Mouse (Mus musculus) kidney, adult 2 months (tissue): ENCODE data around the gene Lgmn. TPM values are rescaled to one million over a fixed set of nuclear protein-coding genes. Genes with fewer than 3 reads are reported as not detected.

Source experiments
- DNase-seq: peaks from one replicate; pipeline ENCODE4 v3.0.0; 2021
- H3K27ac ChIP-seq: fragments of 200-500 bp; 2 replicates; pipeline ENCODE4 v1.5.1; 2012; ENCODE audit warnings: low read depth, low read length, control low read depth, inconsistent platforms; ENCODE audit not compliant: insufficient read depth
- H3K27me3 ChIP-seq: fragments of 200-500 bp; replicated peaks from 2 replicates; pipeline ENCODE4 v1.6.1; 2012; ENCODE audit warnings: mild to moderate bottlenecking, moderate library complexity, low read length, inconsistent platforms; ENCODE audit not compliant: control insufficient read depth, insufficient read depth
- H3K36me3 ChIP-seq: fragments of 200-500 bp; 2 replicates; pipeline ENCODE4 v1.6.1; 2012; ENCODE audit warnings: mild to moderate bottlenecking, moderate library complexity, low read length, inconsistent platforms; ENCODE audit not compliant: control insufficient read depth, insufficient read depth
- H3K4me1 ChIP-seq: fragments of 200-500 bp; 2 replicates; pipeline ENCODE4 v1.6.1; 2011; ENCODE audit warnings: low read length; ENCODE audit not compliant: control insufficient read depth, insufficient read depth
- H3K4me3 ChIP-seq: fragments of 200-500 bp; 2 replicates; pipeline ENCODE4 v1.5.1; 2011; ENCODE audit warnings: mild to moderate bottlenecking, low read depth, low read length, control low read depth; ENCODE audit not compliant: insufficient read depth
- CTCF ChIP-seq: fragments of 200-500 bp; conservative IDR thresholded peaks from 2 replicates; pipeline ENCODE4 v1.5.1; 2011; ENCODE audit warnings: low read depth, mild to moderate bottlenecking, control low read depth, low read length, moderate library complexity, mixed read lengths; ENCODE audit not compliant: insufficient read depth, insufficient read length
- POLR2A ChIP-seq: fragments of 200-500 bp; IDR thresholded peaks from one replicate; pipeline ENCODE4 v1.6.1; 2011; ENCODE audit warnings: low read depth, low read length, control low read depth
- WGBS: fragments of 180-500 bp; shearing (Covaris S2); methylation state at CpG from one replicate; pipeline ENCODE4 v1.1.7; 2018; 5-methylcytosine and 5-hydroxymethylcytosine counted together
- polyA plus RNA-seq: library from polyadenylated mRNA; depleted of rRNA; stranded (reverse); fragments of >200 nt; gene quantifications from 2 replicates; pipeline ENCODE4 v1.2.3, GENCODE M21; 2012

The Lgmn gene
- polyA plus RNA-seq, 1 experiment, result 1,163 TPM

- H3K27me3 ChIP-seq, result no peaks in the 10 kb centered on the region
- 82% methylated on average over 5 of the region's 5 CpGs for WGBS
- no peak for TF ChIP-seq CTCF
- no peak for TF ChIP-seq POLR2A
- H3K27ac ChIP-seq, result no peak overlapping the region
- no peak overlapping the region for H3K4me3 ChIP-seq
- DNase-seq, result no peak
- H3K36me3 ChIP-seq, result no peaks in the 10 kb centered on the region
- H3K4me1 ChIP-seq, result no peaks in the 10 kb centered on the region; the same call in 1 of the 2 replicates
Observed at GRCm38 (mm10) chr12:102443676-102444075, 4.1 kb upstream of the Lgmn start.

- Histone ChIP-seq H3K4me3 (no peak overlapping the region), H3K36me3 (no peaks in the 10 kb centered on the region), H3K27me3 (no peaks in the 10 kb centered on the region), H3K4me1 (no peaks in the 10 kb centered on the region; the same call in 1 of the 2 replicates), H3K27ac (no peak overlapping the region)
- 96% methylated on average over 15 of the region's 15 CpGs for WGBS
- no peak for TF ChIP-seq POLR2A
- TF ChIP-seq CTCF, result no peak
- DNase-seq, result no peak
Observed at GRCm38 (mm10) chr12:102442639-102443038, 3.0 kb upstream of the Lgmn start.

GRCm38 (mm10) chr12:102441141-102441540 is 1.5 kb upstream of the Lgmn start:
- Histone ChIP-seq H3K4me1 (no peaks in the 10 kb centered on the region; the same call in 1 of the 2 replicates), H3K4me3 (no peak overlapping the region), H3K27me3 (no peaks in the 10 kb centered on the region), H3K36me3 (no peaks in the 10 kb centered on the region), H3K27ac (no peak overlapping the region)
- DNase-seq, result no peak
- no peak for TF ChIP-seq CTCF
- 71% methylated on average over 6 of the region's 6 CpGs for WGBS

- TF ChIP-seq CTCF (no peak), POLR2A (no peak)
- H3K4me3 ChIP-seq, result no peak overlapping the region
- 85% methylated on average over 7 of the region's 7 CpGs for WGBS
- H3K4me1 ChIP-seq, result no peaks in the 10 kb centered on the region; the same call in 1 of the 2 replicates
- no peak overlapping the region for H3K27ac ChIP-seq
- no peaks in the 10 kb centered on the region for H3K27me3 ChIP-seq
- H3K36me3 ChIP-seq, result no peaks in the 10 kb centered on the region
- DNase-seq, result no peak
Observed at GRCm38 (mm10) chr12:102440551-102440950, 938 bp upstream of the Lgmn start.

GRCm38 (mm10) chr12:102438983-102439631 is 506 bp downstream of the Lgmn start:
- TF ChIP-seq CTCF (no peak), POLR2A (no peak)

GRCm38 (mm10) chr12:102437952-102438351 is 1.7 kb downstream of the Lgmn start:
- TF ChIP-seq POLR2A (no peak), CTCF (no peak)
- Histone ChIP-seq H3K4me1 (no peaks in the 10 kb centered on the region; the same call in 1 of the 2 replicates), H3K27me3 (no peaks in the 10 kb centered on the region), H3K4me3 (peak overlapping the region; percentile 39), H3K36me3 (no peaks in the 10 kb centered on the region), H3K27ac (peak overlapping the region; percentile 77)
- peak; percentile 53 for DNase-seq
- 41% methylated on average over 5 of the region's 5 CpGs for whole genome bisulfite sequencing

More at GRCm38 (mm10) chr12:102438983-102439631, 506 bp downstream of the Lgmn start:
- Histone ChIP-seq H3K4me1 (no peaks in the 10 kb centered on the region; the same call in 1 of the 2 replicates), H3K36me3 (no peaks in the 10 kb centered on the region), H3K27me3 (no peaks in the 10 kb centered on the region), H3K27ac (peak overlapping the region; percentile 77), H3K4me3 (peak overlapping the region; percentile 89)
- DNase-seq, result no peak
- WGBS, result under 1% methylated on average over 20 of the region's 20 CpGs

GRCm38 (mm10) chr12:102436939-102437526 is 2.6 kb downstream of the Lgmn start:
- peak; percentile 83 for DNase-seq
- TF ChIP-seq POLR2A, result no peak
- no peak for TF ChIP-seq CTCF
- H3K36me3 ChIP-seq, result no peaks in the 10 kb centered on the region
- H3K27ac ChIP-seq, result peak overlapping the region; percentile 89
- WGBS, result 33% methylated on average over 10 of the region's 10 CpGs
- 0 out of 2 replicates have a peak overlapping the region, but pooled peaks have one; percentile 11 for H3K4me3 ChIP-seq
- H3K27me3 ChIP-seq, result no peaks in the 10 kb centered on the region
- peaks cover 7% of the 10 kb centered on the region; the same call in 1 of the 2 replicates for H3K4me1 ChIP-seq
